Mouse (Mus musculus) C3H10T1/2 (cell line): Measurements from ENCODE around the gene Celsr3. TPM values are rescaled to one million over a fixed set of nuclear protein-coding genes. Genes with fewer than 3 reads are reported as not detected.

Source experiments
- polyA plus RNA-seq, 2 experiments: library from polyadenylated mRNA; unstranded; fragments of >200 nt; fragmentation: generic; extraction: Trizol; gene quantifications; one replicate each; pipeline ENCODE4 v1.2.1; 2012; ENCODE audit warnings: missing spikeins in 2 of 2

The Celsr3 gene
- polyA plus RNA-seq = under 1 TPM; 0.01 to 0.12 TPM

DNA sequence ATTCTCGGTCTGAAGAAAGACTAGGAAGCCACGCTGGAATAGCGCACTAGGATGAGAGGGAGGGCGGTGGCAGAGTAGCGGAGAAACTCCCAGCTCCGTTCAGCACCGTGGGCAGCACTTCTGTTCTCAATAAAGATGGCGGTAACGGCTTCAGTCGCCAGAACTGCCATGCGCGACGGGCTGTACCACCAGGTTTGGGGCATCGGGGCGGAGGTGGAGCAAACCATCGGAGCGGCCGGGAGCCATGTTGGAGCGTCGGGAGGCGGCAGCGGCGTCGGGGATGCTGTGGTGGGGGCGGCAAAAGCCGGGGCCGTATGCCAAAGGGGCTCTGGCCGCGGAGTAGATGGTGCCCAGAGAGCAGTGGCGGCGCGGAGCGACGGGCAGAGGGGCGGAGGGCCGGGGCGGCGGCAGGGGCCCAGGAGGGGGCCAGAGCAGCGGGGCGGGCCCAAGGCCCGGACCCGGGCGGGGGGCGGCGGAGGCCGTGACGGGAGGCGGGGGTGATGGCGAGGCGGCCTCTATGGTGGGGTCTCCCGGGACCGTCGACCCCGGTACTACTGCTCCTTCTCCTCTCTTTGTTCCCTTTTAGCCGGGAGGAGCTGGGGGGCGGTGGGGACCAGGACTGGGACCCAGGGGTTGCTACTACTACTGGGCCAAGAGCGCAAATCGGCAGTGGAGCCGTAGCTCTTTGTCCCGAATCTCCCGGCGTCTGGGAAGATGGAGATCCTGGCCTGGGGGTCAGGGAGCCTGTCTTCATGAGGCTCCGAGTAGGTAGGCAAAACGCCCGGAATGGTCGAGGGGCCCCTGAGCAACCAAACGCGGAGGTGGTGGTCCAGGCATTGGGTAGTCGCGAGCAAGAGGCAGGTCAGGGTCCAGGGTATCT lies at the start of gene Celsr3:
Celsr3 (plus strand) TSS at position 501 of the 880 bp plus-strand sequence.

DNA sequence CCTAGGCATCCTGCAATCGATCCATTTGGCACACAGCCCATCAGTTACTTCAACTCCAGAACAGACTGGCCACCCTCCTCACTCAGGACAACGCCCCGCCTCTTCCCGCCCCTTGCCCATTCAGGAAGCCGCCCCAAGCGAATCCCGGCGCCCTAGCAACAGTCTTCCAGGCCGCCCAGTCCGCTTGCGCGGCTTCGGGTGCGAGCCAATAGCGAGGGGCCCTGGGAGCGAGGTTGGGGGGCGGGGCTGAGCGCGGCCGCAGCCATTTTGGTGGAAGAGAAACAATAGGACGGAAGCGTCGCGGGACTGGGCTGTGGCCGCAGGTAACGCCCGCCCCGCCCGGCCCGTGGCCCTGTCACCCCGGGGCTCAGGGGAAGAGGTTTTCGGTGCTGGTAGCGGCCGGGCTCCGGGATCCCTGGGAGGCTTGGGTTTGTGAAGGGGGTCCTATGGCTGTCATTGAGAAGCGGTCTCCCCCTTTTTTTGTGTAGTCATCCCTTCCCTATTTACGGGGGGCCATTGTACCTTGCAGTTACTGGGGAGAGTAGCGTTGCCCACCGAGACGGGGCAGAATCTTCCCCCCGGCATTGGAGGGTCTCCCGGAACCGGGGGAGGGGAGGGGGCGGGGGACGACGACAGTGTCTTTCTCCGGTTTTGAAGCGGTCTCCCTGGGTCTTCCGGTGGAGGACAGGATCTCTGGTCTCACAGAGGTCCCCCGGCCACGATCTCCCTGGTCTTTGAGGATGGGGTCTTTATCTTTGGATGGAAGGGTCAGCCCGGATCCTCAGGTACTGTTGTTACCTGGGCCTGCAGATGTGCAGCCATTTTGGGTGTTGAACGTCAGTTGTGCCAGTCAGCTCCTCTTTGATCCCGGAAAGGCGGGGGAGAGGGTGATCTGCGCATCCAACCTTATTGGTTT lies 42.3 kb upstream of the Celsr3 start, which contains the start of gene Ip6k2:
Ip6k2 (plus strand) TSS at position 249 of the 916 bp plus-strand sequence.

DNA sequence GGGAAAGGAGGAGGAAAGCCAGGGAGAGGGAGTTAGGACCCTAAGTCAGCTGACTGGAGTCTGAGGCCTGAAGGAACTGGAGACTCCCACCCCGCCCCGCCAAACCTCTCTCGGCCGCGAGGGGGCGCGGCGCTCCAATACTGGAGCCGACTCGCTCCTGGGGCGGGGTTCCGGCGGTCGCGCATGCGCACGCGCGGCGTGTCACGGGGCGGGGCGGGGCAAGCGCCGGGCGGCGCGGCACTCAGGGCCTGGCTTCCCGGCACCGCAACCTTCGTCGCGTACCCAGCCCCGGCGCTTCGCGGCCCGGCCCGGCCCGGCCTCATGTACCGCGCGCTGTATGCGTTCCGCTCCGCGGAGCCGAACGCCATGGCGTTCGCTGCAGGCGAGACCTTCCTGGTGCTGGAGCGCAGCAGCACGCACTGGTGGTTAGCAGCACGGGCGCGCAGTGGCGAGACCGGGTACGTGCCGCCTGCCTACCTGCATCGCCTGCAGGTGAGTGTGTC lies 17.9 kb upstream of the Celsr3 start, which contains the start of gene Nckipsd:
Nckipsd (plus strand) TSS at position 206 of the 503 bp plus-strand sequence.

DNA sequence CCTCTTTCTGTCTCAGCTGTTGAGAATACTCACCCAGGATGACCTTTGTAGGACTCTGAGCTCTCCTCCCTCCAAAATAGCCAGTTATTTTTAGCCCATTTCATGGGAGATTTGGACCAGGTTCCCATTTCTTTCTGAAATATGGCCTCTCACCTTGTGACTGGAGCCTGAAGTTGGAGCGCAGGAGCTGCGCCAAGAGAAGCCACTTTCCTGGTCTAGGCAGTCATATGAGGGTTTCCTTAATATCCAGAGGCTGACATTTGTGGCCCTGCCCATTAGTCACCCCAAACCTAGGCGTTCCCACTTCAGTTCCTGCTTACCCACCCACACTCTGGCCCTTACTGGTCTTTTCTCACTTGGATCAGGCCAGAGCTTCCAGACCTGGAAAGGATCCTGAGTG lies 26.9 kb downstream of the Celsr3 start, which contains the start of gene Slc26a6:
Slc26a6 (plus strand) TSS at position 308 of the 400 bp plus-strand sequence.

Other genes with a start within 250 kb of the Celsr3 start
- 100 to 1,000 TPM in 1 of 2 experiments, 10 to 100 TPM in 1; 32.7 to 139 TPM for gene Wdr6, start 247.6 kb upstream of the Celsr3 start, polyA plus RNA-seq
- 1 to 10 TPM in 1 of 2 experiments, under 1 TPM in 1; 0.50 to 3.4 TPM for gene P4htm, start 228.7 kb upstream of the Celsr3 start, polyA plus RNA-seq
- 10 to 100 TPM in 1 of 2 experiments, 1 to 10 TPM in 1; 7.1 to 18.8 TPM for gene Arih2, start 176.9 kb upstream of the Celsr3 start, polyA plus RNA-seq
- 10 to 100 TPM in 1 of 2 experiments, 1 to 10 TPM in 1; 5.9 to 25.6 TPM for gene Slc25a20, start 164.2 kb upstream of the Celsr3 start, polyA plus RNA-seq
- gene Prkar2a, start 137.0 kb upstream of the Celsr3 start, polyA plus RNA-seq = 1 to 10 TPM; 2.9 to 7.0 TPM
- 10 to 100 TPM; 11.8 to 81.0 TPM for gene Ip6k2, start 42.5 kb upstream of the Celsr3 start, polyA plus RNA-seq
- 1 to 10 TPM; 5.8 to 9.2 TPM for gene Nckipsd, start 18.0 kb upstream of the Celsr3 start, polyA plus RNA-seq
- gene Slc26a6, start 27.0 kb downstream of the Celsr3 start, polyA plus RNA-seq = 10 to 100 TPM in 1 of 2 experiments, 1 to 10 TPM in 1; 5.7 to 14.4 TPM
- under 1 TPM in 1 of 2 experiments, not detected in 1; 0.11 TPM for gene Tmem89, start 88.3 kb downstream of the Celsr3 start, polyA plus RNA-seq
- gene Uqcrc1, start 110.3 kb downstream of the Celsr3 start, polyA plus RNA-seq = 100 to 1,000 TPM; 254 to 482 TPM
- gene Col7a1, start 127.3 kb downstream of the Celsr3 start, polyA plus RNA-seq = 10 to 100 TPM in 1 of 2 experiments, 1 to 10 TPM in 1; 5.2 to 12.1 TPM
- gene Ucn2, start 159.7 kb downstream of the Celsr3 start, polyA plus RNA-seq = under 1 TPM; 0.21 to 0.77 TPM
- 1 to 10 TPM; 3.8 to 7.6 TPM for gene Pfkfb4, start 165.5 kb downstream of the Celsr3 start, polyA plus RNA-seq
- gene Shisa5, start 212.2 kb downstream of the Celsr3 start, polyA plus RNA-seq = 100 to 1,000 TPM; 107 to 253 TPM
- gene Trex1, start 233.4 kb downstream of the Celsr3 start, polyA plus RNA-seq = 10 to 100 TPM; 31.4 to 42.0 TPM
- gene Atrip, start 247.8 kb downstream of the Celsr3 start, polyA plus RNA-seq = 10 to 100 TPM in 1 of 2 experiments, 1 to 10 TPM in 1; 8.1 to 12.6 TPM